Mouse (Mus musculus) ES-E14 (cell line): ENCODE results near the gene E430018J23Rik. TPM values are rescaled to one million over a fixed set of nuclear protein-coding genes. Genes with fewer than 3 reads are reported as not detected.
"Not testable (repeated sequence)": the region's sequence is repeated elsewhere in the genome, so short reads cannot be mapped to it uniquely, and the experiment has no call there.

Source experiments
- DNase-seq: peaks from one replicate; pipeline ENCODE4 v3.0.0-alpha.2; 2013; ENCODE audit warnings: low read depth, low spot score
- H3K27ac ChIP-seq: 2 replicates; pipeline ENCODE4 v1.5.1; 2012; ENCODE audit warnings: low read depth, mild to moderate bottlenecking, low read length, moderate library complexity, mixed read lengths; ENCODE audit not compliant: poor library complexity, insufficient read depth, severe bottlenecking
- H3K36me3 ChIP-seq: 2 replicates; pipeline ENCODE4 v1.6.1; 2012; ENCODE audit warnings: mild to moderate bottlenecking, low read length, moderate library complexity, mixed read lengths; ENCODE audit not compliant: control insufficient read depth, poor library complexity, insufficient read depth, severe bottlenecking
- H3K4me1 ChIP-seq, 2 experiments: fragments of 150-350 bp in 1 of 2; sonication (generic) in 1 of 2; 2 replicates each; pipeline ENCODE4 v1.6.1; 2012; ENCODE audit warnings: low read length in 2 of 2, mild to moderate bottlenecking in 1 of 2, mixed read lengths in 1 of 2; ENCODE audit not compliant: control insufficient read depth in 2 of 2, insufficient read depth in 2 of 2, poor library complexity in 1 of 2
- H3K4me3 ChIP-seq, 2 experiments: fragments of 150-350 bp in 1 of 2; sonication (generic) in 1 of 2; 2 replicates each; pipeline ENCODE4 v1.5.1; 2012; ENCODE audit warnings: low read length in 2 of 2, low read depth in 1 of 2, mild to moderate bottlenecking in 1 of 2, mixed read lengths in 1 of 2; ENCODE audit not compliant: insufficient read depth in 1 of 2, poor library complexity in 1 of 2, severe bottlenecking in 1 of 2
- H3K9ac ChIP-seq: 2 replicates; pipeline ENCODE4 v1.6.1; 2012; ENCODE audit warnings: low read depth, mild to moderate bottlenecking, low read length, mixed read lengths; ENCODE audit not compliant: poor library complexity, insufficient read depth, severe bottlenecking
- H3K9me3 ChIP-seq: fragments of 150-350 bp; sonication (generic); 2 replicates; pipeline ENCODE4 v1.6.1; 2012; ENCODE audit warnings: low read depth, mild to moderate bottlenecking, low read length; ENCODE audit not compliant: control insufficient read depth, insufficient read depth
- CHD2 ChIP-seq: IDR thresholded peaks from 2 replicates; pipeline ENCODE4 v1.6.1; 2014; ENCODE audit warnings: mild to moderate bottlenecking, low read depth, low read length, inconsistent platforms
- HCFC1 ChIP-seq: IDR thresholded peaks from 2 replicates; pipeline ENCODE4 v1.6.1; 2012; ENCODE audit warnings: low read length, inconsistent platforms, borderline replicate concordance; ENCODE audit not compliant: insufficient read depth
- MAFK ChIP-seq: IDR thresholded peaks from 2 replicates; pipeline ENCODE4 v1.6.1; 2014; ENCODE audit warnings: mild to moderate bottlenecking, low read depth, low read length, inconsistent platforms; ENCODE audit not compliant: insufficient read depth
- ZC3H11A ChIP-seq: IDR thresholded peaks from 2 replicates; pipeline ENCODE4 v1.6.1; 2012; ENCODE audit warnings: low read depth, mild to moderate bottlenecking, inconsistent platforms, low read length, borderline replicate concordance
- ZNF384 ChIP-seq: IDR thresholded peaks from 2 replicates; pipeline ENCODE4 v1.6.1; 2012; ENCODE audit warnings: low read depth, low read length, inconsistent platforms
- in situ Hi-C, 2 experiments: fragments of 600-800 bp; cut with MboI; formaldehyde crosslinking; loops; one replicate each; pipeline ENCODE4 v1.15.1; 2025; ENCODE audit warnings: low sequenced_read_pairs in 2 of 2, inconsistent platforms in 1 of 2; ENCODE audit not compliant: unreplicated experiment in 2 of 2
- total RNA-seq: library from RNA; depleted of rRNA; stranded (reverse); fragments of 300-350 nt; gene quantifications from 2 replicates; pipeline ENCODE4 v1.2.3, GENCODE M21; 2012

E430018J23Rik gene
- total RNA-seq, 1 experiment: 2.5 TPM

GRCm38 (mm10) chr7:127371213-127371612 is 22.2 kb downstream of the E430018J23Rik start:
- no peak for TF ChIP-seq ZNF384
- TF ChIP-seq HCFC1: no peak
- no peak for TF ChIP-seq ZC3H11A
- TF ChIP-seq CHD2: no peak
- no peak for TF ChIP-seq MAFK
- Histone ChIP-seq H3K4me3 (no peak overlapping the region), H3K4me1 (no peaks in the 10 kb centered on the region), H3K9me3 (no peaks in the 10 kb centered on the region), H3K9ac (no peak overlapping the region), H3K36me3 (peaks cover 9% of the 10 kb centered on the region), H3K27ac (no peak overlapping the region)
- DNase-seq: no peak
- in situ Hi-C loops: no loop called here

GRCm38 (mm10) chr7:127366249-127366648 is 27.2 kb downstream of the E430018J23Rik start:
- in situ Hi-C loops: no loop called here
- H3K9ac ChIP-seq: no peak overlapping the region
- no peaks in the 10 kb centered on the region for H3K36me3 ChIP-seq
- TF ChIP-seq CHD2: no peak
- no peak for TF ChIP-seq MAFK
- no peak for TF ChIP-seq ZC3H11A
- no peak for TF ChIP-seq ZNF384
- no peak for TF ChIP-seq HCFC1
- DNase-seq: no peak
- no peak overlapping the region for H3K4me3 ChIP-seq
- peaks cover 0 to 4% of the 10 kb centered on the region in 2 experiments; a peak in 1 of 4 replicates for H3K4me1 ChIP-seq
- no peak overlapping the region for H3K27ac ChIP-seq
- H3K9me3 ChIP-seq: no peaks in the 10 kb centered on the region

- no peak for DNase-seq
These were observed 29.3 kb downstream of the E430018J23Rik start for GRCm38 (mm10) chr7:127364166-127364565.

GRCm38 (mm10) chr7:127363475-127363921 is 29.9 kb downstream of the E430018J23Rik start:
- Histone ChIP-seq H3K4me1 (peaks cover 0 to 4% of the 10 kb centered on the region in 2 experiments; a peak in 1 of 4 replicates), H3K36me3 (no peaks in the 10 kb centered on the region), H3K27ac (no peak overlapping the region), H3K9me3 (no peaks in the 10 kb centered on the region), H3K4me3 (peak overlapping the region; percentile 48 to 59), H3K9ac (peak overlapping the region; percentile 49)
- TF ChIP-seq MAFK: no peak
- no peak for TF ChIP-seq HCFC1
- TF ChIP-seq ZC3H11A: no peak
- no peak for TF ChIP-seq CHD2
- TF ChIP-seq ZNF384: no peak
- DNase-seq: no peak
- in situ Hi-C loops: no loop called here

More at GRCm38 (mm10) chr7:127364166-127364565, 29.3 kb downstream of the E430018J23Rik start:
- Histone ChIP-seq H3K36me3 (no peaks in the 10 kb centered on the region), H3K9ac (no peak overlapping the region), H3K27ac (no peak overlapping the region), H3K4me3 (peak overlapping the region; percentile 48 to 59; a peak in 1 of 4 replicates), H3K9me3 (no peaks in the 10 kb centered on the region), H3K4me1 (peaks cover 0 to 4% of the 10 kb centered on the region in 2 experiments; a peak in 1 of 4 replicates)
- in situ Hi-C loops: no loop called here
- TF ChIP-seq ZNF384 (no peak), CHD2 (no peak), MAFK (no peak), ZC3H11A (no peak), HCFC1 (no peak)

- H3K9me3 ChIP-seq, in situ Hi-C loops, H3K4me1 ChIP-seq, H3K9ac ChIP-seq, H3K27ac ChIP-seq, DNase-seq, H3K4me3 ChIP-seq, H3K36me3 ChIP-seq: not testable (repeated sequence)
- peak; percentile 39; the same call in 1 of the 2 replicates for TF ChIP-seq ZC3H11A
These were observed 31.0 kb downstream of the E430018J23Rik start for GRCm38 (mm10) chr7:127362418-127362817.
